Mouse (Mus musculus): ENCODE results near the gene Gm11032. TPM values are rescaled to one million over a fixed set of nuclear protein-coding genes. Genes with fewer than 3 reads are reported as not detected.
A peak's percentile ranks its signal among the peaks of the same experiment; 100 is the strongest.

Gm11032 gene
- total RNA-seq, 1 experiment from 2014 or later: not detected

- peak; percentile 12 to 25; a peak in 1 of 4 replicates for ATAC-seq (replicated peaks in 1 of 2; ENCODE audit: insufficient read depth in 1 of 2, low FRiP score in 2 of 2, low TSS enrichment in 1 of 2, low read depth in 1 of 2, poor library complexity in 2 of 2, severe bottlenecking in 2 of 2)
Observed at GRCm38 (mm10) chr11:4661324-4661723, 41.5 kb downstream of the Gm11032 start.

- no peak for ATAC-seq (replicated peaks in 1 of 2; ENCODE audit: insufficient read depth in 1 of 2, low FRiP score in 2 of 2, low TSS enrichment in 1 of 2, low read depth in 1 of 2, poor library complexity in 2 of 2, severe bottlenecking in 2 of 2)
Observed at GRCm38 (mm10) chr11:4661871-4662495, 42.1 kb downstream of the Gm11032 start.

GRCm38 (mm10) chr11:4662496-4662878, 42.6 kb downstream of the Gm11032 start:
- ATAC-seq (replicated peaks in 1 of 2; ENCODE audit: insufficient read depth in 1 of 2, low FRiP score in 2 of 2, low TSS enrichment in 1 of 2, low read depth in 1 of 2, poor library complexity in 2 of 2, severe bottlenecking in 2 of 2): no peak

Other genes with a start within 250 kb of the Gm11032 start
- gene Hormad2, start 179.0 kb upstream of the Gm11032 start, total RNA-seq (2017): 0.31 and 0.79 TPM in 2 replicates
- gene Mtmr3, start 25.2 kb upstream of the Gm11032 start, total RNA-seq (2017): 60.3 and 93.3 TPM in 2 replicates
- gene Ascc2, start 17.7 kb downstream of the Gm11032 start, total RNA-seq (2017): 22.8 and 31.4 TPM in 2 replicates
- 23.9 and 115 TPM in 2 replicates for gene Uqcr10, start 84.3 kb downstream of the Gm11032 start, total RNA-seq (2017)
- 4.7 and 7.1 TPM in 2 replicates for gene Zmat5, start 84.6 kb downstream of the Gm11032 start, total RNA-seq (2017)
- not detected in 2 replicates for gene Cabp7, start 126.7 kb downstream of the Gm11032 start, total RNA-seq (2017)
- 52.9 and 80.7 TPM in 2 replicates for gene Nf2, start 229.5 kb downstream of the Gm11032 start, total RNA-seq (2017)

Measured in hematopoietic stem cell, adult 5-6 weeks (primary cell).